Mouse (Mus musculus) E14TG2a.4 (cell line): ENCODE data around the gene Dclk1.

Source experiments
- CTCF ChIP-seq: conservative IDR thresholded peaks from 2 replicates; pipeline ENCODE4 v1.5.1; 2014; ENCODE audit warnings: low read length
- NANOG ChIP-seq: IDR thresholded peaks from 2 replicates; pipeline ENCODE4 v1.6.1; 2014; ENCODE audit warnings: borderline replicate concordance, low read length, mixed read lengths
- POU5F1 ChIP-seq: IDR thresholded peaks from 2 replicates; pipeline ENCODE4 v1.6.1; 2014; ENCODE audit warnings: low read length, borderline replicate concordance

GRCm38 (mm10) chr3:55537714-55538113 is 295.6 kb downstream of the Dclk1 start:
- TF ChIP-seq CTCF (no peak), POU5F1 (no peak), NANOG (no peak)
